Mouse (Mus musculus): ENCODE data around the gene Itfg2.

The Itfg2 gene

GRCm38 (mm10) chr6:128362381-128363006 lies 62.2 kb downstream of the Itfg2 start, which contains the start of the genes Rhno1 and Foxm1:
Rhno1 (minus strand) TSS chr6:128362911.
Foxm1 (plus strand) TSS chr6:128362967.
- in situ Hi-C loops (cut with MboI; ENCODE audit: low pct_unique_long_range_greater_than_20kb in 1 of 2, low sequenced_read_pairs in 2 of 2, unreplicated experiment in 1 of 2), result no loop called here

GRCm38 (mm10) chr6:128361901-128362300 lies 62.8 kb downstream of the Itfg2 start:
- in situ Hi-C loops (cut with MboI; ENCODE audit: low pct_unique_long_range_greater_than_20kb in 1 of 2, low sequenced_read_pairs in 2 of 2, unreplicated experiment in 1 of 2), result no loop called here

Measured in mouse embryonic stem cell (cell line).